Mouse (Mus musculus) monocyte, adult 2 months (primary cell): ENCODE data around the gene Odf4.
"Not testable (repeated sequence)": the region's sequence is repeated elsewhere in the genome, so short reads cannot be mapped to it uniquely, and the experiment has no call there.

Experiments used
- DNase-seq, 2 experiments: peaks; one replicate each; pipeline ENCODE4 v3.0.0; 2022; ENCODE audit warnings: low spot score in 2 of 2, low read depth in 1 of 2

Odf4 gene

DNA sequence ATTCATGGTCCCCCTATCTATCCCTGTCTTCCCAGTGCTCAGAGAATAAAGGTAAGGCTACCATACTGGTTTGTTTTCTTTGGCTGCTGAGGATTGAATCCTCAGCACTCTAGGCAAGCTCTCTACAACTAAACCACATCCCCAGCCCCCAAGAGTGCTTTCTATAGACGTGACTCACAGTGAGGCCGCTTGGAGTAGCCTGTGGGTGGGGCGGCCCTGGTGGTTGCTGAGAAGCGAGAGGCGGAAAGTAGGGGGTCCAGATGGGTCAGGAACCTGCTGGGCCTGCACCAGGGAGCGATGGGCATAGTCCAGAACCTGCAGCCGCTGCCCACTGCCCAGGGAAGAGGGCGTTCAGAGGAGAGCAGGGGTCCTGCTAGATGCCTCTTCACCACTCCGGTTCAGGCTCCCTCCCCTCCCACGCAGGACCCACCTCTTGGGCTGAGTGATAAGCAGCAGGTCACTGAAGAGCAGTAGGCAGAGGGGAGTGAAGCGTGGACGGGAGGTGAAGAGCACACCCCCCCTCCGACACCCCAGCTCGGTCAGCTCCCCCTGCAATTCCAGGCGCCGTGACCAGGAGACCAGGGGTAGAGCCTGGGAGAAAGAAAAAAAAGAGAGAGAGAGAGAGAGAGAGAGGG lies 20.0 kb upstream of the Odf4 start:
- DNase-seq = no peak

- DNase-seq = no peak
Measured at GRCm38 (mm10) chr11:68946001-68946400, 19.1 kb upstream of the Odf4 start.

DNA sequence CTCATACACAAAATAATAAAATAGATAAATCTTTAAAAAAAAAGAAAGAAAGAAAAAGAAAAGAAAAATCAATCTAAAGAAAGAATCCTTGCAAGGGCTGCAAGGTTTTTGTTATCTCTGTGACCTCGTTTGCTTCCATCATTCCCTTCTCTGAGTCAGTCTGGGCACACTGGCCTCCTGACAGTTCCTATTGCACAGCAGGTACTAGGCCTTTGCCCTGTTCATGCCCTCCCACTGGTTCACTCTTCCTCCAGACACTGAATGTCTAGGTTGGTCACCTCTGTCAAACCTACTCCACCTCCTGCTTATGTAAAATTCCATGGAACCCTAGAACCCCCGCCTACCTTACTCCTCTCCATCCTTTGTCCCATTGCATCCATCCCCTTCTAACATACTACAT lies 18.4 kb upstream of the Odf4 start:
- no peak for DNase-seq

DNA sequence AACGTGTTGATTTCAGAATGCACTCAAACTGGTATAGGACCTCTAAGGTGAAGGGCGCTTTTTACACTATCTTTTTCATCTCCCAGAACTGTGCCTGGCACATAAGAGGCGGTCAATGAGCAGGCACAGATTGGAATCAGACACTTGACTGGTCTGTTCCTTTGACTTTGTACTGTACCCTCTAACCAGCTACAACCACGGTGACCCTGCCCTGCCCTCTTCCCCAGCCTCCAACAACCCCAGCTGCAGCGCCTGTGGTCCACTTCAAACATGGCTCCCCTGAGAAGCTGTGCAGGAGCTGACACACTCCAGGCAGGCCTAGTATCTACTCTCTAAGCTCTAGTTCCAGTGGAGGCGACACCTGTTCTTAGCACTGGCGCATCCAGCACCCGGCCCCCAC lies 15.8 kb upstream of the Odf4 start:
- no peak for DNase-seq

- no peak for DNase-seq
Measured at GRCm38 (mm10) chr11:68940516-68940915, 13.6 kb upstream of the Odf4 start.

GRCm38 (mm10) chr11:68939451-68940304 lies 12.8 kb upstream of the Odf4 start:
- peak; percentile 50 to 69 for DNase-seq

GRCm38 (mm10) chr11:68936951-68937350 lies 10.1 kb upstream of the Odf4 start:
- DNase-seq = not testable (repeated sequence)

GRCm38 (mm10) chr11:68933885-68934507 lies 7.1 kb upstream of the Odf4 start:
- no peak for DNase-seq

DNA sequence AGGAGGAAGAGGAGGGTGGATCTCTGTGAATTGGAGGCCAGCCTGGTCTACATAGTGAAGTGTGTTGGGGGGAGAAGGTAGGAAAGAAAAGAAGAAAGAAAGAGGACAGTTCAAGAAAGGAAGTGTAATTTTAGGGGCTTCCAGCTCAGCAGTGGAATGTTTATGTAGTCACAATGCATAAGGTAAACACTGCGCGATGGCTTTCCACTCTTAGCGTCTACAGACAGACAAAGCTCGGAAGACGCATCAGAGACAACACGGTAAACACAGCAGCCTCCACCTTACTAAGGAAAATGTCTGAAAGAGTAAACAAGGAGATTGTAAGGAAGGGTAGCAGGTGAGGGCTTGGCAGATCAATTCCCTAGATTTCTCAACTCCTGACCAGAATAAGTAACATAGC lies 3.1 kb upstream of the Odf4 start:
- DNase-seq = no peak

DNA sequence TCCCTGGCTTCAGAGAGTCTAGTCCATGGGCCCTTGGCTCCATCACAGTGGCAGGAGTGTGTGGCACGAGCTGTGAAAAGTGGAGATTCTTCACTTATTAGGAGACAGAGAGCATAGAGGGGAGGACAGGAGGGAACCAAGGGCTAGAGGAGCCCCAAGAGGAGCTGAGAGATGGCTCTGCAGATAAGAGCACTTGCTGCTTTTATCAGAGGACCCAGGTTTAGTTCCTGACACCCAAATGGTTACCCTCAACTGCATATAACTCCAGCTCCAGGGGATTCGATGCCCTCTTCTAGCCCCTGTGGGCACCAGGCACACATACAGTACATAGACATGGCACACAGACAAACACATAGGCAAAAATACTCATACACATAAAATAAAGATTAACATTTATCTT lies 2.1 kb downstream of the Odf4 start:
- DNase-seq = no peak

- no peak for DNase-seq
Measured at GRCm38 (mm10) chr11:68923191-68923590, 3.7 kb downstream of the Odf4 start.

- no peak for DNase-seq
Measured at GRCm38 (mm10) chr11:68914566-68914965, 12.3 kb downstream of the Odf4 start.

DNA sequence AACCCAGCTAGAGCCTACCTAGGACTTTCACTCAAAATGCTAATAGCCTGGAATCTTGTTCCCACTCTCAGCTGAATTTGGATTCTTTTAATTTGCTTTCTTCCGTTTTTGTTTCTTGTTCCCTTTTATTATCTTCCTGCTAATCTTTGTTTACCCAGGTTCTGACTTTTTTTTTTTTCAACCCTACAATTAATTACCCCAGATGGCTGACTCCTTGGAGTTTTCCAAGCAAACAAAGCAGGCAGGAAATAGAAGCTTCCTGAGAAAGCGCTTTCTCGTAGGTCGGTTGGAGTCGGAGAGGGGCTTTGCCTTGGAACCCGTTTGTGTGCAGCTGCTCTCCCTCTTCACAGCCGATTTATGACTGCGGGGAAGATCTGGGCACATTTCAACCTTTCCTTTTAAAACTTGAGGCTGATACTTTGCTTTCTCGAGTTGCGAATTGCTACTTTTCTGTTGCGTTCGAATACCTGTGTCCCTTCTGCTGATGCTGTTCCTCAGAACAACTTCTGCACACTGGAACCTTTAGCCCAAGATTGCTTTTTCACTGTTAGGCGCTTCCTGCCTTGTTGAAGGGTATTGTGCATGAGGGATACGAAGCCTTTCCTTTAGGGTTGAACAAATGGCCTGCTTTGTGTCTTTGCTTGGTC lies 15.2 kb downstream of the Odf4 start:
- no peak for DNase-seq

GRCm38 (mm10) chr11:68908846-68909503 lies 17.9 kb downstream of the Odf4 start:
- DNase-seq = no peak

- no peak for DNase-seq
Measured at GRCm38 (mm10) chr11:68907251-68907650, 19.6 kb downstream of the Odf4 start.

DNA sequence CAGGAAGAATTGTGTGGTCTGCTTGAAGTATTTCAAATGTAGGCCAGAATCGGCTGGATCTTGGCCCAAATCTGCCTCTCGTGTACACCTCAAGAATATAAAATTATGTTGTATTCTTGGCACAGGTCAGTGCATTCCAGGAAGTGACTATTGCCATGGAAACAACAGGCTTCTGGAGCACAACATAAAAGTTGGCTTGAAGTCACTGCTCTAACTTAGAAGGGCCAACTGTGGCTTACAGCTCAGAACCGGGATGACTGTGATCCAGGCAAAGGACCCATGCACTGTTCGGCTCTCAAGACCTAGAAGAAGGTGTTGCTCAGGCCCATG lies 20.5 kb downstream of the Odf4 start:
- DNase-seq = no peak

DNA sequence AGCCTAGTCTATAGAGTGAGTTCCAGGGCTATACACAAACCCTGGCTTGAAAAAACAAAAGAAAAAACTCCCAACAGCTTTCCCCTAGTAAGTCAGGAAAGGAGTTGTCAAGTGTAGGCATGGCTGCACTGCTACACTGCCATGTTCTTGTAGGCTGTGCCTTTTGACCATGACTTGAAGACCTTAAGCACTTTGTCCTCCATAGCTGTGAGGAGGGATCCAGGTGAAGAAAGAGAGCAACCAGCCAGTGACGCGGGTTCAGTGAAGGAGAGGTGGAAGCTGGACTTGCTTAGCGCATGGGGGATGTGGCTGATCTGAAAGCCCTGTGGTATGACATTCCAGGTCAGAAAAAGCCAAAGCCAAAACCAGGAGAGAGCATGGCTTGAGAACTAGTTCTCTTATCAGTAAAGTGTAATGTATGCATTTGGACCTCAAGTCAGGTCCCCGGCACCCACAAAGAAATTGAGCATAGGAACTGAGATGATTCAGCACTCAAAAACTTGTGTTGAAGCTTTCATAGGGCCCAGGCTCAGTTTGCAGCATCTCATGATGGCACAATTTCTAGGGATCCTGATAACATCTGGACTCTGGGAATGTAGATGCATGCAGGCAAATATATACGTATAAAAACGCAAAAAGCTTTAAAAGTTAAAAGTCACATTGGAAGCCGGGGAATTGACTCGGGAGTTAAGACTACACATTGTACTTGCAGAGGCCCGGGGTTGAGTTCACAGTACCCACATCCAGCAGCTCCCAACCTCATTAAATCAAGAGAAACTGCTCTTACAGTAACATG lies 21.0 kb downstream of the Odf4 start:
- DNase-seq = no peak

- DNase-seq = no peak
Measured at GRCm38 (mm10) chr11:68905138-68905531, 21.7 kb downstream of the Odf4 start.

- DNase-seq = peak; percentile 43 to 45
Measured at GRCm38 (mm10) chr11:68904375-68905137, 22.3 kb downstream of the Odf4 start.

DNA sequence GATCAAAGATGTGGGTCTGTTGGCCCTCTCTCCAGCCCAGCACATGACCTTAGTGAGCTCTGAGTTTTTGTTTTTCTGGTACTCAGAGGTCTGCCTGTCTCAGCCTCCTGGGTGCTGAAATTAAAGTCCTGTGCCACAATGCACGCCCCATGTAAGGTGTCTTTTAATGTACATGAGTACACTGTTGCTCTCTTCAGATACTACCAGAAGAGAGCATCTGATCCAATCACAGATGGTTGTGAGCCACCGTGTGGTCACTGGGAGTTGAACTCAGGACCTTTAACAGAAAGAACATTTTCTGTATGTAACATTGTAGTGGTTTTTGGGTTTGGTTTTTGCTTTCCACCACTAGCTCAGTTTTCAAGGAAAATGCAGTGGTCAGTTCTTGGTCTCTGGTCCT lies 23.1 kb downstream of the Odf4 start:
- DNase-seq = no peak
